Mouse (Mus musculus): ENCODE measurements around the gene Tspan3.

GRCm38 (mm10) chr9:56097584-56098298 is 67.5 kb downstream of the Tspan3 start:
- TF ChIP-seq CTCF (IDR thresholded peaks at IDR 0.05; ENCODE audit: control insufficient read depth, insufficient read depth, insufficient replicate concordance, low read depth, low read length) (no peak), POLR2A (IDR thresholded peaks at IDR 0.05; ENCODE audit: control insufficient read depth, low read depth, low read length) (no peak)

Data from testis, adult 2 months (tissue).